Mouse (Mus musculus) lung, postnatal 0 days (tissue): ENCODE results near the gene B3gat2. TPM values are rescaled to one million over a fixed set of nuclear protein-coding genes. Genes with fewer than 3 reads are reported as not detected.

ENCODE experiments used
- ATAC-seq: fragments of 200-750 bp; cut with Nextera tagmentation; 2 replicates; pipeline ENCODE4 v1.8.0; 2017; ENCODE audit warnings: moderate library complexity
- DNase-seq: peaks from one replicate; pipeline ENCODE4 v3.0.0-alpha.2; 2016; ENCODE audit warnings: low spot score
- H3K27ac ChIP-seq: fragments of 300-500 bp; sonication (generic); 2 replicates; pipeline ENCODE4 v1.5.1; 2014; ENCODE audit warnings: antibody characterized with exemption, mild to moderate bottlenecking, low read length, mixed read lengths
- H3K27me3 ChIP-seq: fragments of 300-500 bp; sonication (generic); replicated peaks from 2 replicates; pipeline ENCODE4 v1.6.1; 2014; ENCODE audit warnings: low read length, mixed read lengths; ENCODE audit not compliant: insufficient read depth
- H3K36me3 ChIP-seq: fragments of 300-500 bp; sonication (generic); 2 replicates; pipeline ENCODE4 v1.6.1; 2014; ENCODE audit warnings: low read length, mixed read lengths; ENCODE audit not compliant: insufficient read depth
- H3K4me1 ChIP-seq: fragments of 300-500 bp; sonication (generic); 2 replicates; pipeline ENCODE4 v1.6.1; 2014; ENCODE audit warnings: antibody characterized with exemption, low read depth, low read length, mixed read lengths; ENCODE audit not compliant: insufficient read depth
- H3K4me2 ChIP-seq: fragments of 300-500 bp; sonication (generic); replicated peaks from 2 replicates; pipeline ENCODE4 v1.6.1; 2014; ENCODE audit warnings: low read depth, mild to moderate bottlenecking, low read length, moderate library complexity, mixed read lengths
- H3K4me3 ChIP-seq: fragments of 300-500 bp; sonication (generic); 2 replicates; pipeline ENCODE4 v1.5.1; 2014; ENCODE audit warnings: low read depth, low read length
- H3K9ac ChIP-seq: fragments of 300-500 bp; sonication (generic); replicated peaks from 2 replicates; pipeline ENCODE4 v1.6.1; 2014; ENCODE audit warnings: low read depth, mild to moderate bottlenecking
- H3K9me3 ChIP-seq: fragments of 300-500 bp; sonication (generic); 2 replicates; pipeline ENCODE4 v1.6.1; 2016; ENCODE audit warnings: low read length, mixed read lengths
- CTCF ChIP-seq: IDR thresholded peaks from 2 replicates; pipeline ENCODE4 v1.5.1; 2016; ENCODE audit warnings: antibody characterized with exemption, mild to moderate bottlenecking
- EP300 ChIP-seq: IDR thresholded peaks from 2 replicates; pipeline ENCODE4 v1.6.1; 2016; ENCODE audit warnings: antibody characterized with exemption, mild to moderate bottlenecking, control low read depth
- WGBS: fragments of 180-500 bp; shearing (Covaris S2); extraction: QIAGEN DNeasy Blood & Tissue Kit; methylation state at CpG from one replicate; pipeline ENCODE4 v1.1.7; 2014; 5-methylcytosine and 5-hydroxymethylcytosine counted together
- polyA plus RNA-seq: library from polyadenylated mRNA; unstranded; fragments of >200 nt; fragmentation: Nextera tagmentation; extraction: Ambion mirVana; gene quantifications from 2 replicates; pipeline ENCODE4 v1.2.1, GENCODE M21; 2015

The B3gat2 gene
- polyA plus RNA-seq: 0.24 and 0.31 TPM in 2 replicates

GRCm38 (mm10) chr1:23761502-23762135 lies at the start of gene B3gat2:
TSS of gene B3gat2 (plus strand) at chr1:23761753.
- no peak within 1 kb of the TSS for H3K27ac ChIP-seq
- H3K9ac ChIP-seq: no peak within 1 kb of the TSS
- WGBS: 0% methylated on average over 26 of the region's 34 CpGs
- no peaks in the 10 kb centered on the region for H3K9me3 ChIP-seq
- no peaks in the 10 kb centered on the region for H3K4me1 ChIP-seq
- H3K36me3 ChIP-seq: no peaks in the 10 kb centered on the region
- peak; percentile 11 for DNase-seq
- no peak for ATAC-seq
- peak within 1 kb of the TSS; percentile 77 for H3K4me2 ChIP-seq
- TF ChIP-seq CTCF (no peak), EP300 (no peak)
- peak within 1 kb of the TSS; percentile 46 for H3K4me3 ChIP-seq
- peaks cover 10% of the 10 kb centered on the region; the same call in 1 of the 2 replicates for H3K27me3 ChIP-seq

- Histone ChIP-seq H3K9me3 (no peaks in the 10 kb centered on the region), H3K4me3 (no peak overlapping the region), H3K4me1 (no peaks in the 10 kb centered on the region), H3K4me2 (no peak overlapping the region), H3K9ac (no peak overlapping the region), H3K27ac (no peak overlapping the region), H3K36me3 (no peaks in the 10 kb centered on the region), H3K27me3 (no peaks in the 10 kb centered on the region)
- TF ChIP-seq CTCF (no peak), EP300 (no peak)
- 74% methylated on average over 8 of the region's 8 CpGs for WGBS
- ATAC-seq (no peak), DNase-seq (no peak)
Measured at GRCm38 (mm10) chr1:23720326-23720725, 41.2 kb upstream of the B3gat2 start.

GRCm38 (mm10) chr1:23721036-23721435 lies 40.5 kb upstream of the B3gat2 start:
- Histone ChIP-seq H3K36me3 (no peaks in the 10 kb centered on the region), H3K4me1 (no peaks in the 10 kb centered on the region), H3K27me3 (no peaks in the 10 kb centered on the region), H3K4me3 (no peak overlapping the region), H3K9me3 (no peaks in the 10 kb centered on the region), H3K27ac (no peak overlapping the region), H3K9ac (no peak overlapping the region), H3K4me2 (no peak overlapping the region)
- 78% methylated on average over 2 of the region's 2 CpGs for WGBS
- ATAC-seq: no peak
- no peak for DNase-seq
- TF ChIP-seq EP300 (no peak), CTCF (no peak)

- no peak for TF ChIP-seq CTCF
- no peak for TF ChIP-seq EP300
- Histone ChIP-seq H3K9ac (no peak overlapping the region), H3K9me3 (no peaks in the 10 kb centered on the region), H3K4me3 (no peak overlapping the region), H3K4me2 (no peak overlapping the region), H3K36me3 (no peaks in the 10 kb centered on the region), H3K27me3 (no peaks in the 10 kb centered on the region), H3K27ac (no peak overlapping the region), H3K4me1 (no peaks in the 10 kb centered on the region)
- DNase-seq (no peak), ATAC-seq (no peak)
- 71% methylated on average over 15 of the region's 15 CpGs for WGBS
Measured at GRCm38 (mm10) chr1:23722469-23723372, 38.8 kb upstream of the B3gat2 start.

- TF ChIP-seq EP300: no peak
- no peak for TF ChIP-seq CTCF
- DNase-seq (no peak), ATAC-seq (no peak)
- H3K27ac ChIP-seq: no peak overlapping the region
- H3K27me3 ChIP-seq: no peaks in the 10 kb centered on the region
- H3K4me3 ChIP-seq: no peak overlapping the region
- 89% methylated on average over 5 of the region's 5 CpGs for WGBS
- no peak overlapping the region for H3K9ac ChIP-seq
- H3K4me1 ChIP-seq: no peaks in the 10 kb centered on the region
- no peak overlapping the region for H3K4me2 ChIP-seq
- H3K36me3 ChIP-seq: no peaks in the 10 kb centered on the region
- H3K9me3 ChIP-seq: no peaks in the 10 kb centered on the region
Measured at GRCm38 (mm10) chr1:23731324-23731723, 30.2 kb upstream of the B3gat2 start.

GRCm38 (mm10) chr1:23750864-23751532 lies 10.6 kb upstream of the B3gat2 start:
- TF ChIP-seq CTCF (no peak), EP300 (no peak)
- 71% methylated on average over 3 of the region's 3 CpGs for WGBS
- Histone ChIP-seq H3K27ac (no peak overlapping the region), H3K36me3 (no peaks in the 10 kb centered on the region), H3K4me2 (no peak overlapping the region), H3K9ac (no peak overlapping the region), H3K9me3 (no peaks in the 10 kb centered on the region), H3K27me3 (no peaks in the 10 kb centered on the region), H3K4me3 (no peak overlapping the region), H3K4me1 (no peaks in the 10 kb centered on the region)
- DNase-seq (no peak), ATAC-seq (no peak)
